Mouse (Mus musculus): ENCODE data around the gene Sppl2b. TPM values are rescaled to one million over a fixed set of nuclear protein-coding genes. Genes with fewer than 3 reads are reported as not detected.
"Not testable (repeated sequence)": the region's sequence is repeated elsewhere in the genome, so short reads cannot be mapped to it uniquely, and the experiment has no call there.

Sppl2b gene
- polyA plus RNA-seq, 1 experiment: 56.0 TPM

DNA sequence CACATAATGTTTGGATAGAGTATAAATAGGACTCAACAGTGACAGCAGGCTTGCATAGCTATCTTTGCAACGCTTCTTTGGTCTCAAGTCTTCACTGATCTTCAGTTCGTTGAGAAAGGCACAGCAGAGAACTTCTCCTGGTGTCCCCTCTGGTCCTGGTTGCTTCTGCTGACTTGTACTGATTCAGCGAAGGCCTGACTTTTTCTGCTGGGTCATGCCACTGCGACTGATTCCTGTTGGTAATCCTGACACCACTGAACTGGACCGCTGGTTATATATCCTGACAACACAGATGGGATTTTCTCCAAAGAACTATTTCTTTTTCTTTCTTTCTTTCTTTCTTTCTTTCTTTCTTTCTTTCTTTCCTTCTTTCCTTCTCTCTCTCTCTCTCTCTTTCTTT is 32.5 kb upstream of the Sppl2b start:
- no peak for TF ChIP-seq GATA1 (IDR thresholded peaks at IDR 0.05; ENCODE audit: low read length)
- no peak for TF ChIP-seq TAL1 (IDR thresholded peaks at IDR 0.05; ENCODE audit: low read length)
- Histone ChIP-seq H3K4me3 (replicated peaks) (peak overlapping the region; percentile 1), H3K36me3 (ENCODE audit: control insufficient read depth) (peaks cover 5% of the 10 kb centered on the region), H3K27me3 (ENCODE audit: control insufficient read depth) (no peaks in the 10 kb centered on the region), H3K4me1 (ENCODE audit: control insufficient read depth) (peaks cover 68% of the 10 kb centered on the region), H3K9me3 (ENCODE audit: control insufficient read depth, low read length) (no peaks in the 10 kb centered on the region)

DNA sequence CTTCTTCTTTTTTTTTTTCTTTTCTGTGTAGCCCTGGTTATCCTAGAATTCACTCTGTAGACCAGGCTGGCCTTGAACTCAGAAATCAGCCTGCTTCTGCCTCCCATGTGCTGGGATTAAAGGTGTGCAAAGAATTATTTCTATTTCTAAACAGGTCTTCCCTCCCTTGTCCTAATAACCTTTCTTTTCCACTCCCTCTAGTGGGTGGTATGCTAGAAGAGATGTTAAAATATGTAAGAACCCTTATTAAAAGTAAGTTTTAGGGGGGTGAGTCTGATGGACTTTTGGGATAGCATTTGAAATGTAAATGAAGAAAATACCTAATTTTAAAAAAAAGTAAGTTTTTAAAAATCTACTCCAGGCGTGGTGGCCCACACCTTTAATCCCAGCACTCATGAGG is 31.8 kb upstream of the Sppl2b start:
- H3K4me1 ChIP-seq (ENCODE audit: control insufficient read depth): peaks cover 72% of the 10 kb centered on the region
- no peak for TF ChIP-seq GATA1 (IDR thresholded peaks at IDR 0.05; ENCODE audit: low read length)
- TF ChIP-seq TAL1 (IDR thresholded peaks at IDR 0.05; ENCODE audit: low read length): no peak
- no peaks in the 10 kb centered on the region for H3K27me3 ChIP-seq (ENCODE audit: control insufficient read depth)
- H3K9me3 ChIP-seq (ENCODE audit: control insufficient read depth, low read length): no peaks in the 10 kb centered on the region
- H3K4me3 ChIP-seq (replicated peaks): no peak overlapping the region
- H3K36me3 ChIP-seq (ENCODE audit: control insufficient read depth): peaks cover 13% of the 10 kb centered on the region

- Histone ChIP-seq H3K36me3 (ENCODE audit: control insufficient read depth) (peaks cover 19% of the 10 kb centered on the region), H3K9me3 (ENCODE audit: control insufficient read depth, low read length) (no peaks in the 10 kb centered on the region), H3K4me1 (ENCODE audit: control insufficient read depth) (peaks cover 69% of the 10 kb centered on the region), H3K4me3 (replicated peaks) (no peak overlapping the region), H3K27me3 (ENCODE audit: control insufficient read depth) (no peaks in the 10 kb centered on the region)
- no peak for TF ChIP-seq TAL1 (IDR thresholded peaks at IDR 0.05; ENCODE audit: low read length)
- TF ChIP-seq GATA1 (IDR thresholded peaks at IDR 0.05; ENCODE audit: low read length): no peak
Measured at GRCm38 (mm10) chr10:80823847-80824643, 31.0 kb upstream of the Sppl2b start.

DNA sequence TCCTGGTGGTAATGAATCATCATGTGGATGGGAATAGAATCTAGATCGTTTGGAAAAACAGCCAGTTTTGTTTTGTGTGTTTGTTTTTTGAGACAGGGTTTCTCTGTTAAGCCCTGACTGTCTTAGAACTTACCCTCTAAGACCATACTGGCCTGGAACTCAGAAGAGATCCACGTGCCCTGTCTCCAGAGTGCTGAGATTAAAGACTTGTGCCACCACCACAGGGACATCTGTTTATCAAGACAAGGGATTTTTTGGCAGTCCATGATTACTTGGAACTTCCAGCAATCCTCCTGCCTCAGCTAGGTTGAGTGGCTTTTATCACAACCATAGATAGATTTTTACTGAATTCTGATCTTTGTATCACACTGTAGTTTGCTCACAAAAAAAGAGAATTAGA is 30.2 kb upstream of the Sppl2b start:
- no peaks in the 10 kb centered on the region for H3K9me3 ChIP-seq (ENCODE audit: control insufficient read depth, low read length)
- no peak for TF ChIP-seq TAL1 (IDR thresholded peaks at IDR 0.05; ENCODE audit: low read length)
- no peak for TF ChIP-seq GATA1 (IDR thresholded peaks at IDR 0.05; ENCODE audit: low read length)
- no peaks in the 10 kb centered on the region for H3K27me3 ChIP-seq (ENCODE audit: control insufficient read depth)
- peaks cover 69% of the 10 kb centered on the region for H3K4me1 ChIP-seq (ENCODE audit: control insufficient read depth)
- no peak overlapping the region for H3K4me3 ChIP-seq (replicated peaks)
- H3K36me3 ChIP-seq (ENCODE audit: control insufficient read depth): peaks cover 27% of the 10 kb centered on the region

- H3K36me3 ChIP-seq (ENCODE audit: control insufficient read depth): peaks cover 43% of the 10 kb centered on the region
- no peaks in the 10 kb centered on the region for H3K27me3 ChIP-seq (ENCODE audit: control insufficient read depth)
- peaks cover 76% of the 10 kb centered on the region for H3K4me1 ChIP-seq (ENCODE audit: control insufficient read depth)
- no peaks in the 10 kb centered on the region for H3K9me3 ChIP-seq (ENCODE audit: control insufficient read depth, low read length)
- TF ChIP-seq GATA1 (IDR thresholded peaks at IDR 0.05; ENCODE audit: low read length): no peak
- no peak for TF ChIP-seq TAL1 (IDR thresholded peaks at IDR 0.05; ENCODE audit: low read length)
- peak within 1 kb of the TSS; percentile 86 for H3K4me3 ChIP-seq (replicated peaks)
Measured at GRCm38 (mm10) chr10:80826151-80827062, 28.7 kb upstream of the Sppl2b start, which contains the start of gene Oaz1. Gene Oaz1, plus strand, starts transcription at chr10:80826656.

DNA sequence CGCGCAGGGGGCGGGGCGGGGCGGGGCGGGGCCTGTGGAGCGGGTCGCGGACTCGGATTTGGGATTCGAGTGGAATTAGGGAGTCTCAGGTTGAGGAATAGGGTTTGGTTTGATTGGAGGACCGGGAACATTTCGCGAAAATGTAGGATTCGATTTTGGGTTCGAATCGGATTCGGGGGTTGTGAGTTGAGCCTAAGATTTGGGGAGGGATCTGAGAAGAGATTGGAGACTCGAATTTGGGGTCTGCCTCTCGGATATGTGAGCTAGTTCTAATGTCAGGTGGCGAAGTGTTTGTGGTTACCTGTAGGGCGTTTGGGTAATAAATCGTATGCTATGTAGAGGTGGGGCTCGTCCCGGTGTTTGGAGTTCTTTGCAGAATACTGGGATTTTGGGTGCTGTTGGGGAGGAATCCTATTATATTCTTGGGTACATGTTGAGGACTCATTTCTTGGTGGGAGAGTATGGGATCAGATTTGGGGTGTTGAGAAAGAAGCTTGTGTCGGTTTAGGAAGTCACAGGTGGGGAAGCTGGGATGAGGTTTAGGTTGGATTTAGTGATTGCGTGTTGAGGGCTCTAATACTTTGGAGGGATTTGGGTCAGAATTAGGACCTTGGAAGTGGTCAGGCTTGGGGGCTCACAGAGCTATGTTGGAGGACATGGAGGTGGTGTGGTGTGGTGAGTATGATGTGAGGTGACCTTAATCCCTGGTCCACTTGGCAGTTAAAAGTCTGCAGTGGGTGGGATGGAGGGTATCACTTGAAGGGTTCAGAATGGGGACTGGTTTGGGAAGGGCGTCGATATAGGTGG is 27.8 kb upstream of the Sppl2b start:
- Histone ChIP-seq H3K4me3 (replicated peaks) (peak overlapping the region; percentile 86), H3K27me3 (ENCODE audit: control insufficient read depth) (peaks cover 1% of the 10 kb centered on the region), H3K4me1 (ENCODE audit: control insufficient read depth) (peaks cover 79% of the 10 kb centered on the region), H3K9me3 (ENCODE audit: control insufficient read depth, low read length) (no peaks in the 10 kb centered on the region), H3K36me3 (ENCODE audit: control insufficient read depth) (peaks cover 47% of the 10 kb centered on the region)
- TF ChIP-seq GATA1 (IDR thresholded peaks at IDR 0.05; ENCODE audit: low read length): no peak
- TF ChIP-seq TAL1 (IDR thresholded peaks at IDR 0.05; ENCODE audit: low read length): no peak

- H3K9me3 ChIP-seq (ENCODE audit: control insufficient read depth, low read length): no peaks in the 10 kb centered on the region
- TF ChIP-seq TAL1 (IDR thresholded peaks at IDR 0.05; ENCODE audit: low read length) (no peak), GATA1 (IDR thresholded peaks at IDR 0.05; ENCODE audit: low read length) (no peak)
- H3K27me3 ChIP-seq (ENCODE audit: control insufficient read depth): peaks cover 5% of the 10 kb centered on the region
- H3K4me1 ChIP-seq (ENCODE audit: control insufficient read depth): peaks cover 76% of the 10 kb centered on the region
- H3K36me3 ChIP-seq (ENCODE audit: control insufficient read depth): peaks cover 47% of the 10 kb centered on the region
- H3K4me3 ChIP-seq (replicated peaks): peak overlapping the region; percentile 86
Measured at GRCm38 (mm10) chr10:80827870-80828420, 27.1 kb upstream of the Sppl2b start.

DNA sequence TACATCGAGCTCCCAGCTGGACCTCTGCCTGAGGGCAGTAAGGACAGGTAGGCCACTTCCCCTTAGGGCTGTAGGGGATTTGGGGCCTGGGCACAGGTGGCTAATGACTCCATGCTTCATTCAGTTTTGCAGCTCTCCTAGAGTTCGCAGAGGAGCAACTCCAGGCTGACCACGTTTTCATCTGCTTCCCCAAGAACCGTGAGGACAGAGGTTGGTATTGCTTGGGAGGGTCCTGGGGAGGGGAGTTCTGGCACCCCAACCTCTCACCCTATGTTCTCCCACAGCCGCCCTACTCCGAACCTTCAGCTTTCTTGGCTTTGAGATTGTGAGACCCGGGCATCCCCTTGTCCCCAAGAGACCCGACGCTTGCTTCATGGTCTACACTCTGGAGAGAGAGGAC is 26.5 kb upstream of the Sppl2b start:
- peaks cover 77% of the 10 kb centered on the region for H3K4me1 ChIP-seq (ENCODE audit: control insufficient read depth)

More for the DNA sequence above, 26.5 kb upstream of the Sppl2b start:
- H3K9me3 ChIP-seq (ENCODE audit: control insufficient read depth, low read length): not testable (repeated sequence)
- Histone ChIP-seq H3K27me3 (ENCODE audit: control insufficient read depth) (peaks cover 12% of the 10 kb centered on the region), H3K4me3 (replicated peaks) (peak overlapping the region; percentile 86), H3K36me3 (ENCODE audit: control insufficient read depth) (peaks cover 47% of the 10 kb centered on the region)
